Mouse (Mus musculus) left cerebral cortex, adult 2 months (tissue): ENCODE measurements around the gene Csn3. TPM values are rescaled to one million over a fixed set of nuclear protein-coding genes. Genes with fewer than 3 reads are reported as not detected.

ENCODE experiments used
- DNase-seq, 2 experiments: peaks; one replicate each; pipeline ENCODE4 v3.0.0; 2021 to 2022; ENCODE audit warnings: low spot score in 2 of 2, mixed read lengths in 1 of 2; ENCODE audit errors: extremely low spot score in 1 of 2
- H3K27ac ChIP-seq: fragments of 200-600 bp; 2 replicates; pipeline ENCODE4 v1.8.1; 2022
- H3K4me3 ChIP-seq: fragments of 200-600 bp; 2 replicates; pipeline ENCODE4 v1.8.1; 2022
- CTCF ChIP-seq: fragments of 200-600 bp; IDR thresholded peaks from 2 replicates; pipeline ENCODE4 v1.8.1; 2022; ENCODE audit warnings: antibody characterized with exemption, mild to moderate bottlenecking, moderate library complexity
- intact Hi-C: fragments of 180-260 bp; cut with DNase I; formaldehyde crosslinking; loops from one replicate; pipeline ENCODE4 v1.15.1; 2025
- long read RNA-seq, 2 experiments: library from polyadenylated mRNA; stranded (forward); transcript quantifications; one replicate each; pipeline ENCODE4 v2.0.0; 2021; ENCODE audit warnings: borderline mapping rate in 2 of 2
- total RNA-seq, 2 experiments: library from RNA; stranded (reverse); gene quantifications; 2 replicates each; pipeline ENCODE4 v1.2.3; 2021

Csn3 gene
- total RNA-seq: not detected
- long read RNA-seq, experiment 1: 0 reads
- long read RNA-seq, experiment 2: 0 reads

GRCm38 (mm10) chr5:87925372-87925771 lies at the start of gene Csn3:
Csn3 (plus strand) TSS chr5:87925579.
- no peak within 1 kb of the TSS for H3K27ac ChIP-seq
- no peak for TF ChIP-seq CTCF
- intact Hi-C loops: no loop called here
- H3K4me3 ChIP-seq: no peak within 1 kb of the TSS
- no peak for DNase-seq

- Histone ChIP-seq H3K4me3 (no peak within 1 kb of the TSS), H3K27ac (no peak within 1 kb of the TSS)
- TF ChIP-seq CTCF: no peak
- intact Hi-C loops: no loop called here
- no peak for DNase-seq
These were observed 40.6 kb upstream of the Csn3 start, which contains the start of gene Odam for GRCm38 (mm10) chr5:87884729-87885128. Odam (plus strand) TSS chr5:87885029.

DNA sequence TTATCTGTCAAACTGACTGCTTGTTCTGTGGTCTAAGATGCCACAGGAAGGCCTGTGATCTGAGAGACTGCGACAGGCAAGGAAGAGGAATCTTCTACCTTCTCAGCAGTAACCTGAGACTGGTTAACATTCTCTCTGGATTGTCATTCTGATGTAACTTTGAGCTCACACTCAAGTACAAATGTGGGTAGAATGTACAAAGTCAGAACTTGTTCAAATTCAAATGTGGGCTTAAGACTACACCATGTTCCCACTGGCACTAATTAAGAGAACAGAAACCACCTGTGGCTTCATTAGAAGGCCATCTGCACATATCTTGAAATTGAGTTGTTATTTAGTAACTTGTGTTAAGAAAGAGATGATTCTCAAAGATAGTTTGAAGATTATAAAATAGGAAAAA lies 6.2 kb downstream of the Csn3 start:
- no peak for DNase-seq
- Histone ChIP-seq H3K27ac (no peak overlapping the region), H3K4me3 (no peak overlapping the region)
- no peak for TF ChIP-seq CTCF
- intact Hi-C loops: no loop called here

DNA sequence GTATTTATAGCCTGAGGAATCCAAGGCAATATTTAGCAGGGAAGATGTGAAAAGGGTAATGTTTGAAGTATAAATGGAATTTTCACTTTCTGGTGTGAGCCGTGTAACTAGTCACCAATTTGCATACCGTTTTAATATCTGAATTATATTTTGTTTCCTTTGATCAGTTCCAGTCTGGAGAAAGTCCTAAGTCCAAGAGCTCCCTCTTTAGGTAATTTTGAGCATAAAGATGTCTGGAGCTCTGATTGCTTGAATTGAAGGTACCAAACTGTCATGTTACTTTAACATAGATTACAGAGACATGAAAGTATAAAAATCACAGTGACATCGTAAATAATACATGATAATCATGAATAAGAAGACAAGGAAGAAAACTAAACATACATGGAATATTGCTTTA lies 15.4 kb downstream of the Csn3 start:
- Histone ChIP-seq H3K27ac (no peak overlapping the region), H3K4me3 (no peak overlapping the region)
- peak; percentile 59 for TF ChIP-seq CTCF
- intact Hi-C loops: loop anchor here (2.0 kb wide), 1 partner anchor 156 kb away; no protein-coding TSS in a partner anchor
- no peak for DNase-seq

GRCm38 (mm10) chr5:87942515-87942914 lies 17.1 kb downstream of the Csn3 start:
- DNase-seq: no peak
- no peak for TF ChIP-seq CTCF
- no peak overlapping the region for H3K27ac ChIP-seq
- H3K4me3 ChIP-seq: no peak overlapping the region
- intact Hi-C loops: no loop called here

GRCm38 (mm10) chr5:87951836-87952235 lies 26.5 kb downstream of the Csn3 start:
- intact Hi-C loops: no loop called here
- no peak for DNase-seq
- Histone ChIP-seq H3K27ac (no peak overlapping the region), H3K4me3 (no peak overlapping the region)
- no peak for TF ChIP-seq CTCF

DNA sequence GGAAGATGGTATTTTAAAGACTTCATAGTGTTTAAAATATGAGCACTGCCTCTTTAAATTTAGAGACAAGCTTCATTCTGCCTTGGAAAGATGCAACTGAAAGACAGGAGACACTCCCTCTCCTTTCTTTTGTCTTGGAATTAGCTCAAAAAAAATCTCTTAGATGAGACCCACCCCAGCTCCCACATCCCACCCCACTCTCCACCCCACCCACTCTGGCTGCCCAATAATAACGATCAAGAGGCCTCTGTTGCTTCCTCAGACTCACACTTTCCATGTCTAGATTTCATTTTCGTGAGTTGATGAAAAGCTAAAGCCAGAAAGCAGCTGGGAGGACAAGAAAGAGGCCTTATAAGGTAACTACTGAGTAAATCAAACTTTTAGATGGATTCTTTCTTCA lies 43.8 kb downstream of the Csn3 start, which contains the start of the genes 2310003L06Rik and Gm28434:
TSS of gene 2310003L06Rik (plus strand) at position 259 of the 400 bp plus-strand sequence.
TSS of gene Gm28434 (plus strand) at position 317 of the 400 bp plus-strand sequence.
- H3K4me3 ChIP-seq: no peak within 1 kb of the TSS
- intact Hi-C loops: no loop called here
- DNase-seq: no peak
- H3K27ac ChIP-seq: no peak within 1 kb of the TSS
- no peak for TF ChIP-seq CTCF

GRCm38 (mm10) chr5:87979139-87979538 lies 53.8 kb downstream of the Csn3 start, which contains the start of gene Cabs1:
Cabs1 (plus strand) TSS chr5:87979439.
- DNase-seq: no peak
- no peak for TF ChIP-seq CTCF
- intact Hi-C loops: no loop called here
- Histone ChIP-seq H3K4me3 (no peak within 1 kb of the TSS), H3K27ac (no peak within 1 kb of the TSS)

Other genes starting within 250 kb of the Csn3 start
- gene Csn2, start 225.9 kb upstream of the Csn3 start, total RNA-seq: not detected
- not detected for gene Csn1s2a, start 151.0 kb upstream of the Csn3 start, total RNA-seq
- gene Csn1s2b, start 117.5 kb upstream of the Csn3 start, total RNA-seq: not detected
- gene Prr27, start 99.9 kb upstream of the Csn3 start, total RNA-seq: not detected
- not detected for gene Odam, start 40.5 kb upstream of the Csn3 start, total RNA-seq
- gene 2310003L06Rik, start 43.9 kb downstream of the Csn3 start, total RNA-seq: not detected
- gene Gm28434, start 43.9 kb downstream of the Csn3 start, total RNA-seq: not detected
- gene Cabs1, start 53.9 kb downstream of the Csn3 start, total RNA-seq: not detected
- not detected for gene Smr3a, start 77.0 kb downstream of the Csn3 start, total RNA-seq
- gene Smr2, start 161.0 kb downstream of the Csn3 start, total RNA-seq: not detected
- not detected for gene Gm11116, start 186.0 kb downstream of the Csn3 start, total RNA-seq
- not detected for gene Gm11115, start 228.5 kb downstream of the Csn3 start, total RNA-seq